Mouse (Mus musculus) stomach, postnatal 0 days (tissue): ENCODE results near the gene Zfp462. TPM values are rescaled to one million over a fixed set of nuclear protein-coding genes. Genes with fewer than 3 reads are reported as not detected.

Source experiments
- ATAC-seq: fragments of 200-750 bp; cut with Nextera tagmentation; 2 replicates; pipeline ENCODE4 v1.8.0; 2017; ENCODE audit not compliant: low FRiP score, low TSS enrichment
- DNase-seq: peaks from one replicate; pipeline ENCODE4 v3.0.0-alpha.2; 2016; ENCODE audit warnings: low spot score
- H3K27ac ChIP-seq: fragments of 300-500 bp; sonication (generic); replicated peaks from 2 replicates; pipeline ENCODE4 v1.5.1; 2014; ENCODE audit warnings: mild to moderate bottlenecking, control low read depth
- H3K27me3 ChIP-seq: fragments of 300-500 bp; sonication (generic); 2 replicates; pipeline ENCODE4 v1.6.1; 2014; ENCODE audit warnings: low read length; ENCODE audit not compliant: control insufficient read depth, insufficient read depth
- H3K36me3 ChIP-seq: fragments of 300-500 bp; sonication (generic); 2 replicates; pipeline ENCODE4 v1.6.1; 2014; ENCODE audit warnings: low read length, mixed read lengths; ENCODE audit not compliant: control insufficient read depth, insufficient read depth
- H3K4me1 ChIP-seq: fragments of 300-500 bp; sonication (generic); replicated peaks from 2 replicates; pipeline ENCODE4 v1.6.1; 2014; ENCODE audit warnings: antibody characterized with exemption; ENCODE audit not compliant: control insufficient read depth, insufficient read depth
- H3K4me2 ChIP-seq: fragments of 300-500 bp; sonication (generic); replicated peaks from 2 replicates; pipeline ENCODE4 v1.6.1; 2014; ENCODE audit warnings: low read depth, mild to moderate bottlenecking, control low read depth, moderate library complexity
- H3K4me3 ChIP-seq: fragments of 300-500 bp; sonication (generic); 2 replicates; pipeline ENCODE4 v1.5.1; 2014; ENCODE audit warnings: low read depth, low read length, control low read depth
- H3K9ac ChIP-seq: fragments of 300-500 bp; sonication (generic); 2 replicates; pipeline ENCODE4 v1.6.1; 2014; ENCODE audit warnings: mild to moderate bottlenecking, low read length, control low read depth, mixed read lengths
- H3K9me3 ChIP-seq: fragments of 300-500 bp; sonication (generic); 2 replicates; pipeline ENCODE4 v1.6.1; 2016; ENCODE audit warnings: low read length; ENCODE audit not compliant: control insufficient read depth
- CTCF ChIP-seq: IDR thresholded peaks from 2 replicates; pipeline ENCODE4 v1.5.1; 2016; ENCODE audit warnings: antibody characterized with exemption, low read depth, mild to moderate bottlenecking, moderate library complexity
- EP300 ChIP-seq: optimal IDR thresholded peaks from 2 replicates; pipeline ENCODE3; 2016; ENCODE audit warnings: antibody characterized with exemption
- WGBS: fragments of 180-500 bp; shearing (Covaris S2); extraction: QIAGEN DNeasy Blood & Tissue Kit; methylation state at CpG from one replicate; pipeline ENCODE4 v1.1.7; 2014; 5-methylcytosine and 5-hydroxymethylcytosine counted together
- polyA plus RNA-seq: library from polyadenylated mRNA; unstranded; fragments of >200 nt; fragmentation: Nextera tagmentation; extraction: Ambion mirVana; gene quantifications from 2 replicates; pipeline ENCODE4 v1.2.1, GENCODE M21; 2015

The Zfp462 gene
- polyA plus RNA-seq, 1 experiment from 2014 or later = 1.1 TPM

- Histone ChIP-seq H3K27me3 (no peaks in the 10 kb centered on the region), H3K9me3 (no peaks in the 10 kb centered on the region), H3K36me3 (peaks cover 26% of the 10 kb centered on the region), H3K4me3 (no peak overlapping the region), H3K9ac (no peak overlapping the region), H3K4me1 (no peaks in the 10 kb centered on the region), H3K27ac (no peak overlapping the region), H3K4me2 (no peak overlapping the region)
- no peak for TF ChIP-seq EP300
- TF ChIP-seq CTCF = no peak
- WGBS = 81% methylated on average over 13 of the region's 13 CpGs
- DNase-seq = no peak
- no peak for ATAC-seq
These were observed 70.0 kb downstream of the Zfp462 start for GRCm38 (mm10) chr4:55014731-55015463.

GRCm38 (mm10) chr4:55015517-55015916, 70.7 kb downstream of the Zfp462 start:
- TF ChIP-seq CTCF (no peak), EP300 (no peak)
- H3K4me1 ChIP-seq = no peaks in the 10 kb centered on the region
- no peaks in the 10 kb centered on the region for H3K27me3 ChIP-seq
- H3K9me3 ChIP-seq = no peaks in the 10 kb centered on the region
- WGBS = 95% methylated on average over 2 of the region's 2 CpGs
- H3K27ac ChIP-seq = no peak overlapping the region
- H3K36me3 ChIP-seq = peaks cover 22% of the 10 kb centered on the region
- H3K4me2 ChIP-seq = no peak overlapping the region
- no peak overlapping the region for H3K9ac ChIP-seq
- H3K4me3 ChIP-seq = no peak overlapping the region
- DNase-seq (no peak), ATAC-seq (no peak)

DNA sequence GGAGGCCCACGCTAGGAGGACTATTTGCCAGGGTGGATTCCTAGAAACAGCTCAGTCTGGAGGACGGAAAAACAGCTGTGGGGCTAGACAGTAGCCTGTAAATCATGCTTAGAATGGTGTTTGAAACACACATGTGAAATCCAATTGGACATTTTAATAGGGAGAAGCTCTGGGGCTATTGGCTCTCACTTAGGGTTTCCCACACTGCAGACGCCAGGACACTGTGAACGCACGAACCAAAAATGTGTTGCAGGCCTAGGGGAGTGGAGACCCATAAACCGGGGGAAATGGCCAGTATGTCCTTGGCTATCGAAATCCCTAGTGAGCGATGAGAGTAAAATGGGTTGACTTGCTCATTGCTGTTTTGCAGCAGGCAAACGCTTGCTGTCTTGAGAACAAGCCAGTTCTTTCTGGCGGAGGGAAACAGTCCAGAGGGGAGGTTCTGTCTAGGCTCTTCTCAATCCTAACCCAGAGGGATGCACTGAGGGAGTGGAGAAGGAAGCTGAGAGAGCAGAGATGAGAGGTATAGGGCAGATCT, 81.3 kb downstream of the Zfp462 start:
- DNase-seq (no peak), ATAC-seq (peak; percentile 70; the same call in 1 of the 2 replicates)
- WGBS = 69% methylated on average over 10 of the region's 10 CpGs
- no peak for TF ChIP-seq EP300
- no peak for TF ChIP-seq CTCF
- H3K9ac ChIP-seq = no peak overlapping the region
- H3K36me3 ChIP-seq = no peaks in the 10 kb centered on the region
- H3K27me3 ChIP-seq = no peaks in the 10 kb centered on the region
- H3K4me1 ChIP-seq = no peaks in the 10 kb centered on the region
- no peak overlapping the region for H3K4me3 ChIP-seq
- no peaks in the 10 kb centered on the region for H3K9me3 ChIP-seq
- H3K27ac ChIP-seq = no peak overlapping the region
- no peak overlapping the region for H3K4me2 ChIP-seq

DNA sequence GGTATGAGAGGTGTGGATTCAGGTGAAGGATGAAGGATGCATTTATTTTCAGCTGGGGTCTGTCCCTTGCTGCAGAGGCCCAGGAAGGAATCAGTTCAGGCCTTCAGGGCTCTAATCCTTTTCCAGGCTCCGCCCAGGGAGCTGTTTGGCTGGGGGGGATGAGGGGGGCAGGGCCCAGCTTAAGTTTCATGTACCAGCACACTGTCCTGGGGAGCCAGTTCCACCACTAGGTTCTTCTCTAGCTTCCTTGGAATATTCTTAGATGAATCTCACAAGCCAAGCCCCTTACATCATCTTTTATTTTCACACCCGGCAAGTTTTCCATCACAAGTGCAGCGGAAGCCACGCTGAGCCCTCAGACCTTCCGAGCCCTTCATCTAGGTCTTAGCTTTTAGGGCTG, 85.6 kb downstream of the Zfp462 start:
- H3K4me1 ChIP-seq = 0 out of 2 replicates have a peak, but pooled peaks cover 2% of the 10 kb centered on the region
- H3K9ac ChIP-seq = no peak overlapping the region
- DNase-seq = no peak
- ATAC-seq = peak; percentile 49; the same call in 1 of the 2 replicates
- H3K27me3 ChIP-seq = no peaks in the 10 kb centered on the region
- TF ChIP-seq EP300 (no peak), CTCF (no peak)
- 66% methylated on average over 5 of the region's 5 CpGs for WGBS
- no peak overlapping the region for H3K4me2 ChIP-seq
- H3K36me3 ChIP-seq = no peaks in the 10 kb centered on the region
- no peak overlapping the region for H3K27ac ChIP-seq
- no peak overlapping the region for H3K4me3 ChIP-seq
- no peaks in the 10 kb centered on the region for H3K9me3 ChIP-seq

DNA sequence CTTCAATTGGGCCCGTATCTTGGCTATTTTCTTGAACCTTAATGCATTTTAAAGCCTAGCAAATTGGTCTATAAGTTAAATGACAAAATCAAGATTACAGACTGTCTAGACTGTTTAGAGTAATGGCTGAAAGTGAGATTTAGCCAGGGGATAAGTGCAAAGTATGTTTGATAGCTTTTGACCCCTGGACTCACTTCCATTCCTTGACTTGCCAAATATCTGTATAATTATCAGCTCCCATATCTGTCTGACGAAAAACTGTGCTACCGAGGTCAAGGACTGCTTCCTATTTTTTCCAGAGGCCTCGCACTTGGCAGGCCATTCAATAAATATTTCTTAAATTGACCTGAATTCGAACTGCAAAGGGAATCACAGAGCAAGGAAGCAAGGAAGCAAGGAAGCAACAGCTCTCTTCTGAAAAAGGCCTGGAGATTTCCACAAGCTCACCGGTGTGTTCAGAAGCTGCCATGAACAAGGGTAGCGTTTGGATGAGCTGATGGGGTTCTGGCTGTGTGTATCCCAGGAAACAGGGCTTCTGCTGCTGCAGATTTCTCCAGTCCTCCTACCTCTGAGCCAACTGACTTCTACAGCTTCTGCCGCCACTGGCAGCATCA, 87.6 kb downstream of the Zfp462 start:
- Histone ChIP-seq H3K9me3 (no peaks in the 10 kb centered on the region), H3K27me3 (no peaks in the 10 kb centered on the region), H3K4me3 (no peak overlapping the region), H3K4me1 (0 out of 2 replicates have a peak, but pooled peaks cover 2% of the 10 kb centered on the region), H3K27ac (no peak overlapping the region; the same call in 1 of the 2 replicates), H3K4me2 (no peak overlapping the region), H3K9ac (no peak overlapping the region), H3K36me3 (no peaks in the 10 kb centered on the region)
- no peak for ATAC-seq
- no peak for TF ChIP-seq EP300
- WGBS = 32% methylated on average over 8 of the region's 8 CpGs
- DNase-seq = no peak

GRCm38 (mm10) chr4:55033452-55033851, 88.6 kb downstream of the Zfp462 start:
- 70% methylated on average over 6 of the region's 6 CpGs for WGBS
- TF ChIP-seq CTCF = no peak
- no peak for TF ChIP-seq EP300
- H3K9ac ChIP-seq = no peak overlapping the region
- H3K4me3 ChIP-seq = no peak overlapping the region
- H3K27ac ChIP-seq = no peak overlapping the region
- no peaks in the 10 kb centered on the region for H3K9me3 ChIP-seq
- 0 out of 2 replicates have a peak, but pooled peaks cover 2% of the 10 kb centered on the region for H3K4me1 ChIP-seq
- no peak overlapping the region for H3K4me2 ChIP-seq
- ATAC-seq = no peak
- H3K27me3 ChIP-seq = no peaks in the 10 kb centered on the region
- H3K36me3 ChIP-seq = no peaks in the 10 kb centered on the region
- no peak for DNase-seq
